15 mouse cellular contexts compared by ENCODE assay signal in the genomic region with DNA sequence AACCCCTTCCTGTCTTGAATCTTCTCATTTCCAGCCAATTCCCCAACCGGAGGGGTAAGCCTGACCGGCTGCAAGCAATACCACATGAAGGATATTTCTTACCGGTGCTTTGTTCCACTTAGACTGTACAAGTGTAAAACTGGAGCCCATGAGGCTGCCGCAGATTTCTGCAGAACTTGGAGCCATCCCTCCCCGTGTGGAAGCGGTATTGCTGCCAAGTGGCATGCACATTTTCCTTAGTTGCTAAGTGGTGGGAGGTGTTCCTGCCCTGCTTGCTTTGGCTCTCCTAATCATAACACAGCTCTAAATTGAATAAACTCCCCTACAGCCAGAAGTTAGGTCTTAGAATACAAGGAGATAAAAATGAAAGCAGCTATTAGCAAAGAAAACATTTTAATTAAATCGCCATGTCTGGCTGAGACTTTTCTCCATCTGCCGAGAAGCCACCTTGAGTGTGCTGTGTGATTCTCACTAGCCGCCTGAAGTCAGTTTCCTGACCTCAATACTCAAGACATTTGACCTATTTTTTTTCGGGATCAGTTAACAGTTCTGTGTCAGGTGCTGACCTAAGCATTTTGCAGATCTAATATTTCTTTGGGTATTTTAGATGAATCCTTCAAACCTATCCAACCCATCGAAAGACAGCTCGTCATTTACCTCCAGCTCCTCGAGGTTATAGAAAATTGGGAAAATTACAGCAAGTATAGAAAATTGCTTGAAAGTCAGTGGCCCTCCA. TPM values are rescaled to one million over a fixed set of nuclear protein-coding genes. Genes with fewer than 3 reads are reported as not detected.
DNase-seq lines count a peak whose midpoint lies in the region; ATAC-seq and TF ChIP-seq lines count a peak whose summit lies in the region.
"Had no signal": no experiment of that assay in that cellular context is flagged by ENCODE, and none has a peak within 500 bp of the region (broad histone marks: within the 10 kb centered on the region; RNA-seq: fewer than 3 reads in every experiment).

No protein-coding gene starts in this region.

- no peak overlapping the region for H3K4me3 ChIP-seq in hindbrain, postnatal 0 days (ENCODE audit: low read length)
- no peak overlapping the region for H3K4me3 ChIP-seq in hindbrain, embryonic 16.5 days (ENCODE audit: low read length)
- no peak overlapping the region for H3K4me3 ChIP-seq in limb, embryonic 15.5 days
- H3K4me3 ChIP-seq: hindbrain, embryonic 12.5 days; megakaryocyte, embryonic 14.5 days had no signal

- no peaks in the 10 kb centered on the region for H3K27me3 ChIP-seq in hindbrain, postnatal 0 days (ENCODE audit: insufficient read depth, low read length)
- no peaks in the 10 kb centered on the region for H3K27me3 ChIP-seq in hindbrain, embryonic 16.5 days (replicated peaks; ENCODE audit: control insufficient read depth, insufficient read depth, low read length)
- peaks cover 12% of the 10 kb centered on the region for H3K27me3 ChIP-seq in limb, embryonic 15.5 days

- no peaks in the 10 kb centered on the region for H3K4me1 ChIP-seq in hindbrain, postnatal 0 days (ENCODE audit: insufficient read depth, low read length)
- no peaks in the 10 kb centered on the region for H3K4me1 ChIP-seq in hindbrain, embryonic 16.5 days (ENCODE audit: control insufficient read depth, insufficient read depth, low read depth, low read length)
- H3K4me1 ChIP-seq in limb, embryonic 15.5 days: 0 out of 2 replicates have a peak, but pooled peaks cover 5% of the 10 kb centered on the region

- H3K36me3 ChIP-seq in hindbrain, postnatal 0 days (ENCODE audit: insufficient read depth, low read length): peaks cover 36% of the 10 kb centered on the region
- peaks cover 24% of the 10 kb centered on the region for H3K36me3 ChIP-seq in hindbrain, embryonic 16.5 days (ENCODE audit: control insufficient read depth, insufficient read depth, low read length)
- H3K36me3 ChIP-seq in limb, embryonic 15.5 days: peaks cover 39% of the 10 kb centered on the region

- WGBS in hindbrain, postnatal 0 days: 67% methylated on average over 13 of the region's 13 CpGs
- WGBS in hindbrain, embryonic 16.5 days: 81% methylated on average over 13 of the region's 13 CpGs
- 67% methylated on average over 13 of the region's 13 CpGs for WGBS in limb, embryonic 15.5 days

- H3K9ac ChIP-seq in hindbrain, postnatal 0 days (replicated peaks; ENCODE audit: low read length): no peak overlapping the region
- H3K9ac ChIP-seq in hindbrain, embryonic 16.5 days (ENCODE audit: low read depth, low read length): no peak overlapping the region
- H3K9ac ChIP-seq in limb, embryonic 15.5 days: no peak overlapping the region
- H3K9ac ChIP-seq: hindbrain, embryonic 12.5 days had no signal

- DNase-seq in hindbrain, postnatal 0 days (ENCODE audit: low spot score): peak; percentile 20
- DNase-seq in NIH3T3 (ENCODE audit: low read depth): peak; percentile 56
- DNase-seq in frontal cortex, adult 2 months (ENCODE audit: extremely low spot score in 1 of 2, low spot score in 1 of 2): peak; percentile 63 to 79
- no peak for DNase-seq in thymus, postnatal 4 days
- no peak for DNase-seq in ovary, postnatal 10 days (ENCODE audit: low spot score)
- DNase-seq: cerebellum, adult 11 months had no signal

- H3K4me2 ChIP-seq in hindbrain, postnatal 0 days (ENCODE audit: low read depth, low read length): no peak overlapping the region
- no peak overlapping the region for H3K4me2 ChIP-seq in hindbrain, embryonic 16.5 days (ENCODE audit: low read length)
- no peak overlapping the region for H3K4me2 ChIP-seq in limb, embryonic 15.5 days
- H3K4me2 ChIP-seq: hindbrain, embryonic 12.5 days; liver, embryonic 11.5 days had no signal

- no peaks in the 10 kb centered on the region for H3K9me3 ChIP-seq in hindbrain, postnatal 0 days (ENCODE audit: low read length)
- H3K9me3 ChIP-seq in hindbrain, embryonic 16.5 days (ENCODE audit: control insufficient read depth, low read length): no peaks in the 10 kb centered on the region
- no peaks in the 10 kb centered on the region for H3K9me3 ChIP-seq in limb, embryonic 15.5 days
- H3K9me3 ChIP-seq: hindbrain, embryonic 12.5 days; megakaryocyte, embryonic 14.5 days had no signal

- no peak for TF ChIP-seq CTCF in hindbrain, postnatal 0 days (IDR thresholded peaks at IDR 0.05; ENCODE audit: low read depth)

- H3K27ac ChIP-seq in hindbrain, postnatal 0 days: no peak overlapping the region
- no peak overlapping the region for H3K27ac ChIP-seq in hindbrain, embryonic 16.5 days (ENCODE audit: low read depth, low read length)
- H3K27ac ChIP-seq in limb, embryonic 15.5 days: peak overlapping the region; percentile 47; the same call in 1 of the 2 replicates
- H3K27ac ChIP-seq: hindbrain, embryonic 12.5 days; kidney, postnatal 0 days had no signal

- no peak for ATAC-seq in hindbrain, postnatal 0 days
- ATAC-seq in hindbrain, embryonic 16.5 days: no peak
- no peak for ATAC-seq in limb, embryonic 15.5 days (ENCODE audit: insufficient number of reproducible peaks, low FRiP score, low TSS enrichment, low read depth)

RNA-seq across cellular contexts. Expression of gene Cad, which starts 25.6 kb away (rescaled TPM):
- total RNA-seq in hindbrain, postnatal 0 days (2014; rRNA removed): 56.2 and 58.8 TPM in 2 replicates
- polyA plus RNA-seq in hindbrain, postnatal 0 days (2015; fragmentation: Nextera tagmentation; extraction: Ambion mirVana): 8.1 and 9.1 TPM in 2 replicates
- 11.6 and 16.8 TPM in 2 replicates for polyA plus RNA-seq in hindbrain, embryonic 16.5 days (2015; fragmentation: Nextera tagmentation; extraction: Ambion mirVana)
- 14.8 and 18.0 TPM in 2 replicates for polyA plus RNA-seq in frontal cortex, adult 2 months (2012; rRNA removed)
- 25.1 and 26.3 TPM in 2 replicates for polyA plus RNA-seq in limb, embryonic 15.5 days (2015; fragmentation: Nextera tagmentation; extraction: Ambion mirVana)

RNA-seq across cellular contexts. Expression of gene Dnajc5g, which starts 25.9 kb away (rescaled TPM):
- total RNA-seq in hindbrain, postnatal 0 days (2014; rRNA removed): not detected in 2 replicates
- polyA plus RNA-seq in hindbrain, postnatal 0 days (2015; fragmentation: Nextera tagmentation; extraction: Ambion mirVana): not detected in 2 replicates
- not detected in 2 replicates for polyA plus RNA-seq in hindbrain, embryonic 16.5 days (2015; fragmentation: Nextera tagmentation; extraction: Ambion mirVana)
- not detected in 2 replicates for polyA plus RNA-seq in frontal cortex, adult 2 months (2012; rRNA removed)
- not detected in 2 replicates for polyA plus RNA-seq in limb, embryonic 15.5 days (2015; fragmentation: Nextera tagmentation; extraction: Ambion mirVana)
- total RNA-seq: gastrocnemius, adult 8-10 months had no signal
- polyA plus RNA-seq: embryonic facial prominence, embryonic 11.5 days; hindbrain, embryonic 12.5 days; kidney, postnatal 0 days; liver, embryonic 11.5 days; thymus, postnatal 0 days had no signal

RNA-seq across cellular contexts. Expression of gene Slc30a3, which starts 27.8 kb away (rescaled TPM):
- total RNA-seq in hindbrain, postnatal 0 days (2014; rRNA removed): 40.2 and 47.5 TPM in 2 replicates
- polyA plus RNA-seq in hindbrain, postnatal 0 days (2015; fragmentation: Nextera tagmentation; extraction: Ambion mirVana): 33.5 and 37.2 TPM in 2 replicates
- 44.3 and 52.7 TPM in 2 replicates for polyA plus RNA-seq in hindbrain, embryonic 16.5 days (2015; fragmentation: Nextera tagmentation; extraction: Ambion mirVana)
- polyA plus RNA-seq in frontal cortex, adult 2 months (2012; rRNA removed): 140 and 173 TPM in 2 replicates
- 0.50 and 0.66 TPM in 2 replicates for polyA plus RNA-seq in limb, embryonic 15.5 days (2015; fragmentation: Nextera tagmentation; extraction: Ambion mirVana)

RNA-seq across cellular contexts. Expression of gene Slc5a6, which starts 31.5 kb away (rescaled TPM):
- total RNA-seq in hindbrain, postnatal 0 days (2014; rRNA removed): 40.9 and 46.7 TPM in 2 replicates
- 27.9 and 33.7 TPM in 2 replicates for polyA plus RNA-seq in hindbrain, postnatal 0 days (2015; fragmentation: Nextera tagmentation; extraction: Ambion mirVana)
- polyA plus RNA-seq in hindbrain, embryonic 16.5 days (2015; fragmentation: Nextera tagmentation; extraction: Ambion mirVana): 30.1 and 31.6 TPM in 2 replicates
- 33.1 and 35.2 TPM in 2 replicates for polyA plus RNA-seq in frontal cortex, adult 2 months (2012; rRNA removed)
- 10.9 and 14.6 TPM in 2 replicates for polyA plus RNA-seq in limb, embryonic 15.5 days (2015; fragmentation: Nextera tagmentation; extraction: Ambion mirVana)

RNA-seq across cellular contexts. Expression of gene Atraid, which starts 32.1 kb away (rescaled TPM):
- 152 and 155 TPM in 2 replicates for total RNA-seq in hindbrain, postnatal 0 days (2014; rRNA removed)
- polyA plus RNA-seq in hindbrain, postnatal 0 days (2015; fragmentation: Nextera tagmentation; extraction: Ambion mirVana): 240 and 242 TPM in 2 replicates
- 174 and 195 TPM in 2 replicates for polyA plus RNA-seq in hindbrain, embryonic 16.5 days (2015; fragmentation: Nextera tagmentation; extraction: Ambion mirVana)
- 175 TPM in 2 replicates for polyA plus RNA-seq in frontal cortex, adult 2 months (2012; rRNA removed)
- polyA plus RNA-seq in limb, embryonic 15.5 days (2015; fragmentation: Nextera tagmentation; extraction: Ambion mirVana): 179 and 184 TPM in 2 replicates

Comparison
In these comparisons a context has a peak if more than half of its experiments do, and no peak if none do; other contexts are left out.
1. DNase-seq: peak in hindbrain, postnatal 0 days (single experiment), NIH3T3 (single experiment) and frontal cortex, adult 2 months (2 of 2); none in thymus, postnatal 4 days (single experiment) and ovary, postnatal 10 days (single experiment).
2. RNA of gene Slc30a3, which starts 27.8 kb away (polyA plus RNA-seq): 140 to 173 TPM in frontal cortex, adult 2 months, 44.3 to 52.7 TPM in hindbrain, embryonic 16.5 days and 33.5 to 37.2 TPM in hindbrain, postnatal 0 days; 0.50 to 0.66 TPM in limb, embryonic 15.5 days; every median in the first group is over 10 times any median in the second.